Mouse (Mus musculus) bone marrow, adult 2 months (tissue): ENCODE measurements around the gene Pip5k1a. TPM values are rescaled to one million over a fixed set of nuclear protein-coding genes. Genes with fewer than 3 reads are reported as not detected.
A peak's percentile ranks its signal among the peaks of the same experiment; 100 is the strongest.

Experiments
- H3K27ac ChIP-seq: fragments of 200-500 bp; 2 replicates; pipeline ENCODE4 v1.5.1; 2012; ENCODE audit warnings: low read depth, mild to moderate bottlenecking, control low read depth, inconsistent platforms, low read length; ENCODE audit not compliant: control insufficient read depth, poor library complexity, insufficient read depth
- H3K4me1 ChIP-seq: fragments of 200-500 bp; 2 replicates; pipeline ENCODE4 v1.6.1; 2011; ENCODE audit warnings: low read length; ENCODE audit not compliant: control insufficient read depth, insufficient read depth
- H3K4me3 ChIP-seq: fragments of 200-500 bp; replicated peaks from 2 replicates; pipeline ENCODE3; 2011; ENCODE audit warnings: mild to moderate bottlenecking, low read depth, low read length, control low read depth; ENCODE audit not compliant: control insufficient read depth
- CTCF ChIP-seq: fragments of 200-500 bp; IDR thresholded peaks from 2 replicates; pipeline ENCODE4 v1.5.1; 2011; ENCODE audit warnings: low read length, control low read depth; ENCODE audit not compliant: control insufficient read depth, insufficient read depth
- POLR2A ChIP-seq: fragments of 200-500 bp; IDR thresholded peaks from 2 replicates; pipeline ENCODE4 v1.6.1; 2011; ENCODE audit warnings: low read depth, mild to moderate bottlenecking, control low read depth, low read length, borderline replicate concordance; ENCODE audit not compliant: control insufficient read depth
- WGBS: fragments of 180-500 bp; shearing (Covaris S2); methylation state at CpG from one replicate; pipeline ENCODE4 v1.1.7; 2018; 5-methylcytosine and 5-hydroxymethylcytosine counted together
- polyA plus RNA-seq: library from polyadenylated mRNA; stranded (reverse); fragments of >200 nt; gene quantifications from 2 replicates; pipeline ENCODE4 v1.2.4, GENCODE M21; 2011; ENCODE audit warnings: low replicate concordance; ENCODE audit not compliant: missing spikeins, insufficient read depth, insufficient read length

The Pip5k1a gene
- polyA plus RNA-seq, 1 experiment, result 38.8 TPM

DNA sequence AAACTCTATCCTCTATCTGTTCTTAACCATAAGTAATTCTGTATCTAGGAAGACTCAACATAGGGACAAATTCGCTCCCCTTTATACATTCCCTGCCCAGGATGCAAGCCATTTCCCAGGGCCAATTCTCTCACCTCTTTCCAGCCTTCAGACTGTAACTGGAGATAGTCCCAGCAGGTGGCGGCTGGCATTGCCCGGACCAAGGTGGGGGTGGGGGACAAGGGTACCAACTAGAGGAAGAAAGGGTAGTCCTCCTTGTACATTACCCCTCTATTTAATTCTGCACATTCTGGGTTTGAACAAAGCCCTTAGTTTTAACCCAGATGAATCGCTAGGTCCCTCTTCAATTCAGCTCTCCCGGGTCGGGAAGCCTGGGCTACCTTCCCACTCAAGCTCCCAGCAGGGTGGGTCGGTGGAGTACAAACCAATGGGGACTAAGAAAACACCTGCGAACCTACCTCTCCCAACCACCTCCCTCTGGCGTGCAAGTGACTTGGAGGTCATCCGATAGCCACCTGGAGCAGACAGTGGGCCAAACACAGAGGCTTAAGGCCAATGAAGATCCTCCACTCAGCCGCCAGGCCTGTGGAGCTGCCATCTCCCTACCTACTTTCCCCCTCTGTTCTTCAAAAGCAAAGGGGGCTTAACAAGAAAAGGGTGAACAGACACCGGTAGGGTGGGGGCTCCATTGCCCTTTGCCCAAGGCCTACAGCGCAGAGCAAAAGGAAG, 92.9 kb downstream of the Pip5k1a start:
- TF ChIP-seq CTCF (no peak), POLR2A (no peak)
- Histone ChIP-seq H3K4me3 (peak overlapping the region; percentile 88), H3K27ac (peak overlapping the region; percentile 96), H3K4me1 (no peaks in the 10 kb centered on the region; the same call in 1 of the 2 replicates)
- WGBS, result 31% methylated on average over 13 of the region's 13 CpGs

DNA sequence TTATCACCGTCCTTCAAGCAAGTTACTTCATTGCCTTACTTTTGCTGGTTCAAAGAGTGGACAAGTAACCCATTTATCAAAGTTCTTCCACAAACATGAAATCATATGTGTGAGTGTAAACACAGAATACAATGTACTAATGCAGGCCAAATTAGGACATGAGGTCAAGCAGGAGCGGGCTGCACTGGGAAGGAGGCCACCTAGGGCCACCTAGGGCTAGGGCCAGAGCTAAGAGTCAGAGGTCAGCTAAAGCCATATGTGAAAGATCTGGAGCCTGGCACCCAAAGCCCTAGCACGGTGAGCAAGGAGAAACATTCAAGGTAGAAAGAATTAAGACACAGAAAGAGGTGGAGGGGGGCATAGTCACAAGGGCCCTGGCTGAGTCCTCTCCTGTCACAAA, 93.7 kb downstream of the Pip5k1a start:
- TF ChIP-seq POLR2A, result no peak
- no peak for TF ChIP-seq CTCF
- no peak overlapping the region for H3K27ac ChIP-seq
- WGBS, result 88% methylated on average over 3 of the region's 3 CpGs
- peaks cover 2% of the 10 kb centered on the region for H3K4me1 ChIP-seq
- no peak overlapping the region for H3K4me3 ChIP-seq

DNA sequence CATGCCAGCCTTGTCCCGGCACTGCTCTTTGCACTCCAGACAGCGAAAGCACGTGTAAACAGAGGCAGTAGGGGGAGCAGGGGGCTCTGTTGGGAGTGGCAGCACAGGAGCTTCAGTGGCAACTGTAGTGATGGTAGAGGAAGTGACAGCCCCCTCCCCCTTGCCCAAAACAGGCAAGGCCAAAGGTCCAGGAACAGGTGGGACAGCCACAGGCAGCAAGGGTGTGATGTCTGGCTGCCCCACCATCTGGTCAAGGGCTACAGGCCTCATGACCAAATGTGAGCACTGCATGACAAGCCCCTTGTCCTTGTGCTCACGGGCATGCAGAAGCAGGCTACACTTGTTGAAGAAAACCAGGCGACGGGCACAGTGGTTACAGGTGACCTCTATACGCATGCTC, 96.3 kb downstream of the Pip5k1a start:
- WGBS, result 85% methylated on average over 7 of the region's 7 CpGs
- H3K4me1 ChIP-seq, result peaks cover 4% of the 10 kb centered on the region
- no peak for TF ChIP-seq POLR2A
- no peak for TF ChIP-seq CTCF
- no peak overlapping the region for H3K4me3 ChIP-seq
- H3K27ac ChIP-seq, result no peak overlapping the region

Other genes with a start within 250 kb of the Pip5k1a start
- gene Psmb4, start 220.0 kb downstream of the Pip5k1a start, polyA plus RNA-seq, result 291 and 443 TPM in 2 replicates
- gene Selenbp1, start 173.9 kb downstream of the Pip5k1a start, polyA plus RNA-seq, result 30.8 and 35.6 TPM in 2 replicates
- gene Rfx5, start 152.9 kb downstream of the Pip5k1a start, polyA plus RNA-seq, result 4.5 and 22.2 TPM in 2 replicates
- 43.1 and 63.2 TPM in 2 replicates for gene Pi4kb, start 132.2 kb downstream of the Pip5k1a start, polyA plus RNA-seq
- gene Zfp687, start 91.5 kb downstream of the Pip5k1a start, polyA plus RNA-seq, result 10.6 and 21.1 TPM in 2 replicates
- 288 and 328 TPM in 2 replicates for gene Psmd4, start 64.3 kb downstream of the Pip5k1a start, polyA plus RNA-seq
- 17.0 and 39.0 TPM in 2 replicates for gene Vps72, start 4.1 kb upstream of the Pip5k1a start, polyA plus RNA-seq
- 4.5 and 6.1 TPM in 2 replicates for gene Tmod4, start 17.5 kb upstream of the Pip5k1a start, polyA plus RNA-seq
- gene Scnm1, start 27.1 kb upstream of the Pip5k1a start, polyA plus RNA-seq, result 72.6 and 130 TPM in 2 replicates
- 9.4 and 10.9 TPM in 2 replicates for gene Lysmd1, start 27.2 kb upstream of the Pip5k1a start, polyA plus RNA-seq
- 11.7 and 41.8 TPM in 2 replicates for gene Tnfaip8l2, start 35.4 kb upstream of the Pip5k1a start, polyA plus RNA-seq
- gene Sema6c, start 53.5 kb upstream of the Pip5k1a start, polyA plus RNA-seq, result 0.49 and 1.2 TPM in 2 replicates
- 28.4 and 28.5 TPM in 2 replicates for gene Gabpb2, start 111.0 kb upstream of the Pip5k1a start, polyA plus RNA-seq
- 39.5 and 54.7 TPM in 2 replicates for gene Cdc42se1, start 121.8 kb upstream of the Pip5k1a start, polyA plus RNA-seq
- 6.0 and 9.1 TPM in 2 replicates for gene Mllt11, start 125.2 kb upstream of the Pip5k1a start, polyA plus RNA-seq
- gene Gm128, start 134.7 kb upstream of the Pip5k1a start, polyA plus RNA-seq, result 0.52 TPM in 1 of 2 replicates, not detected in the other
- gene Bnipl, start 144.3 kb upstream of the Pip5k1a start, polyA plus RNA-seq, result 1.7 TPM in 1 of 2 replicates, not detected in the other
- 50.3 and 67.0 TPM in 2 replicates for gene Mindy1, start 174.4 kb upstream of the Pip5k1a start, polyA plus RNA-seq
- 8.3 and 12.4 TPM in 2 replicates for gene Prune1, start 175.1 kb upstream of the Pip5k1a start, polyA plus RNA-seq
- 3.8 and 4.3 TPM in 2 replicates for gene Anxa9, start 200.2 kb upstream of the Pip5k1a start, polyA plus RNA-seq
- 70.3 and 159 TPM in 2 replicates for gene Cers2, start 207.9 kb upstream of the Pip5k1a start, polyA plus RNA-seq